Mouse (Mus musculus) cerebellum, postnatal 10 days (tissue): ENCODE data around the gene Zer1.
A peak's percentile ranks its signal among the peaks of the same experiment; 100 is the strongest.
"Not testable (repeated sequence)": the region's sequence is repeated elsewhere in the genome, so short reads cannot be mapped to it uniquely, and the experiment has no call there.

Experiments
- DNase-seq, 2 experiments: peaks; one replicate each; pipeline ENCODE4 v3.0.0; 2021; ENCODE audit warnings: mixed read lengths in 2 of 2

The Zer1 gene

DNA sequence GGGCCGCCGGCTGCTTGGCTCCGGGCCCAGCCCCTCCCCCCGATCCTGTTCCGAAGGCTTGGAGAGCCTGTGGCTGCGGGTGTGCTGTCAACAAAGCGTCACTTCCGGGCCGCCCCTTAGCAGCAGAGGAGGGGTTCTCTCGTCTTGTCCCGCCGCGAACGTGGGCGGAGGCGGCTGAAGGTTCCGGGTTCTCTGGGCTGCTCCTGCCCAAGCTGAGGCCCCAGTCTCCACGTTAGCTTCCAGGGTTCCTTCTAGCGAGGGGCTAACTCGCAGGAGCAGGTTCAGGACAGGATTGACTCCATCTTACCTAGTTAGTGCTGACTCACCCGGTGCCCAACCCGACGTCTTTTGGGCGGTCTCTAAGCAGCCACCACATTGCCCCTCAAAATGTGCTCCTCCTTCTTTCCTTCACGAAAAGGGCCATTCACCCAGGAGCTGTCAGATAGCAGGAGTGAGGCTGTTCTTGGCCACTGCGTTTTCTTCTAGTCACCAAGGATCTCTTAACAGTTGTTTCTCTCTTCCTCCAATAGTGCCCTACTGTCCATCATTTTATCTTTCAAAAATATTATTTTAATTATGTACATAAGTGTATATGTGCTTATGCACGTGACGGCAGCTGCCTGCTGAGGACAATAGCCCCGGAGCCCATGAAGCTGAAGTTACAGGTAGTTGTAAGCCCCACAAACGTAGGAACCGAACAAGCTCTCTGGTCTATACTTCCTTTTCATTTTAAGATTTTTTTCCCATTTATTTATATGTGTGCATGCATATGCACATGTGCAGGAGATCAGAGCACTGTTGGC, at the start of gene Zer1:
Zer1 (minus strand) TSS at position 114 of the 803 bp plus-strand sequence.
- peak; percentile 99 for DNase-seq

DNA sequence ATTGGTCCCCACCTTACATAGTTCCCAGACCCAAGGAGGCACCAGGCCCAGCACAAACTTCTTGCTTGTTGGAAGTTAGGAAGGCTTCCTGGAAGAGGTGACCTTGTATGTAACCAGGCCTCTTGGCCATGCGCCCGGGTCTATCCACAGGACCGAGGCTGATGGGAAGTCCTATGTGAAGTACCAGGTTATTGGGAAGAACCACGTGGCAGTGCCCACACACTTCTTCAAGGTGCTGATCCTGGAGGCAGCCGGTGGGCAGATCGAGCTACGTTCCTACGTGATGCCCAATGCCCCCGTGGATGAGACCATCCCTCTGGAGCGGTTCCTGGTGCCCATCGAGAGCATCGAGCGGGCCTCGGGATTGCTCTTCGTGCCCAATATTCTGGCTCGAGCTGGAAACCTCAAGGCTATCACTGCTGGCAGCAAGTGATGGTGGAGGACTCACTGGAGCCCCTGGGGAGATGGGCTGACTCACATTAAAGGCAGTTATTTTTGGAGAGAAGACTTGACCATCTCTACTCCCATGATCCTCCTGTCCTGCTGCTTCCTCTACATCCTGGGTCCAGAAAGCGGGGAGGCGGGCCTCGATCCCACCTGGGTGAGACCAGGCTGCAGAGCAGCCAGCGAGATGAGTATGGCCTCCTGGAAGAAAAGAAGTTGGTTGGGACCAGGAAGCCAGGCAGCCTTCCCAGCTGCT, 49.3 kb upstream of the Zer1 start:
- peak in 1 of 2 experiments; percentile 31 for DNase-seq

DNA sequence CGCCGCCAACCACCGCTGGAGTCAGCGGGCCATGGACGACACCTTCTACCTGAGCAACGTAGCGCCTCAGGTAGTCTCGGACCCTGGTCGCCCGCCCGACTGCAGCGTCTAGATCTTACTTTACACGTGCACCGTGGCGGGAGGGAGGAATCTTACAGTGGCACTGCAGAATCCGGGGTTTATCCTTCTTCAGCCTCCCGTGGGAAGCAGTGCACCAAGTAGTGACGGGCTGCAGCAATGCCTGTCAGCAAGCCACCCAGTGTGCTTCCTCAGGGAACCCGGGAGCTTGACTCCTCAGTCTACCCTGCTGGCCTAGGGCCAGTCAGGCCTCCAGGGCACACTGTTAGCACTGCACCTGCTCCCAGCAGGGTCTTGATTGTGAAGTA, 47.6 kb upstream of the Zer1 start:
- no peak for DNase-seq

DNA sequence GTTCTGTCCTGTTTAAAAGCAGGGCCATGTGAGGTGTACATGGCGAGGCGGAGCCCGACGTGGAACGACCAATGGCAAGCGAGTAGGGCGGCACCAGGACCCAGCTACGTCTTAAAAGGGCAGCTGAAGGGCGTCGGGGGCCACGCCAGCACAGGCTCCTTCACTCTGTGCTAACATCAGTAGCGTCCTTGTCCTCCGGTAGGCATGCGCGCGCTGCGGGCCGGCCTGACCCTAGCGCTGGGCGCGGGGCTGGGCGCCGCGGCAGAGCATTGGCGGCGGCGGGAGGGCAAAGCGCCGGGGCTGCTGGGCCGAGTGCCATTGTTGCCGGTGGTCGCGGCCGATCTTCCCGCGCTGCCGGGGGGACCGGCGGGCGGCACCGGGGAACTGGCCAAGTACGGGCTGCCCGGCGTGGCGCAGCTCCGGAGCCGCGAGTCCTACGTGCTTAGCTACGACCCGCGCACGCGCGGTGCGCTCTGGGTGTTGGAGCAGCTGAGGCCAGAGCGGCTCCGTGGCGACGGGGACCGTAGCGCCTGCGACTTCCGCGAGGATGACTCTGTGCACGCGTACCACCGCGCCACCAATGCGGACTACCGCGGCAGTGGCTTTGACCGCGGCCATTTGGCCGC, 47.1 kb upstream of the Zer1 start, which contains the start of gene Endog:
Endog (plus strand) TSS at position 123 of the 626 bp plus-strand sequence.
- DNase-seq = peak; percentile 91 to 94

DNA sequence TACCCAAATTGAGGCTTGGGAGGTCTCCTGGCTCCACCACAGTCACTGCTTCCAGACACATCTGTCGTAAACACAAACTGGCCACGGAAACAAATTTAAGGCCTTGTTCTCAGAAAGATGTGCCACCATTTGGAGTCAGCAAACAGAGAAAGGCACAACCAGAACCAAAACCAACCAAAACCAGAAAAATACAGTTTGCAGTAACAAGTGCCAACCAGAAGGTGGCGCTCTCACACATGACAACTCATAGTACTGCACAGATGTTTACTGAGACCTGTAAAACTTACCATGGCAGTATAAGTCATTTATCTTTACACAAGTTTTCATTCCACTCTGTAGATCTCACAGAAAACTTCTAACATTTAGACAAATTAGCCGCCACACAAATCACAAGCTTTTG, 42.3 kb upstream of the Zer1 start:
- DNase-seq = no peak

DNA sequence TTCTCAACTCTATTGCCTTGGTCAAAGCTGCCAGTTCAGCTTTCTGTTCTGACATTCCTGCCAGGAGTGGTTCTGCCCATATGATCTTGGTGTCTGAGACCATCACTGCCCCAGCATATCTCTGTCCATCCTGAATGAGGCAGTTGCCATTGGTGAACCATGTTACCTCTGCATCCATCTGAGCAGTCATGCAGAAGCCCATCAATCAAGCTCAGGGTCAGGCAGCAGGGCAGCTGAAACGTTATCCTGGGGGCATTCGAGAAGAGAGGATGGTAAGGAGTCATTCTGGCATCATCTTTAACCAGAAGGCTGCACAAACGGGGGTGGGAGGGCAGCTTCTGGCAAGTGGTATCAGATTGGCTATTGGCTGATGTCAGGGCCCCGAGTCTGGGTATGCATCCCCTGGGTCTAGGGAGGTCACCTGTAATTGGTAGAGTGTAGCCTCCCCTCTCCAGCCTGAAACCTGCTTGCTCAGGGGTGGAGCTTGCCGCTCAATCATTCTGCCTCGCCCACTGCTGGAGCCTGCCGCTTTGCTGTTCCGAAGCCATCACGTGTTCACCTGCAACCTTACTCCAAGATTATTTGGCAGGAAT, 40.1 kb upstream of the Zer1 start:
- DNase-seq = peak in 1 of 2 experiments; percentile 33

- peak; percentile 59 to 70 for DNase-seq
Observed at GRCm38 (mm10) chr2:30161809-30162208, 37.4 kb upstream of the Zer1 start.

- DNase-seq = peak in 1 of 2 experiments; percentile 19
Observed at GRCm38 (mm10) chr2:30159871-30160270, 35.5 kb upstream of the Zer1 start.

GRCm38 (mm10) chr2:30152616-30153015, 28.2 kb upstream of the Zer1 start:
- peak in 1 of 2 experiments; percentile 19 for DNase-seq

- DNase-seq = no peak
Observed at GRCm38 (mm10) chr2:30151840-30152239, 27.5 kb upstream of the Zer1 start.

GRCm38 (mm10) chr2:30147466-30147865, 23.1 kb upstream of the Zer1 start:
- DNase-seq = no peak

- no peak for DNase-seq
Observed at GRCm38 (mm10) chr2:30144436-30144835, 20.1 kb upstream of the Zer1 start.

DNA sequence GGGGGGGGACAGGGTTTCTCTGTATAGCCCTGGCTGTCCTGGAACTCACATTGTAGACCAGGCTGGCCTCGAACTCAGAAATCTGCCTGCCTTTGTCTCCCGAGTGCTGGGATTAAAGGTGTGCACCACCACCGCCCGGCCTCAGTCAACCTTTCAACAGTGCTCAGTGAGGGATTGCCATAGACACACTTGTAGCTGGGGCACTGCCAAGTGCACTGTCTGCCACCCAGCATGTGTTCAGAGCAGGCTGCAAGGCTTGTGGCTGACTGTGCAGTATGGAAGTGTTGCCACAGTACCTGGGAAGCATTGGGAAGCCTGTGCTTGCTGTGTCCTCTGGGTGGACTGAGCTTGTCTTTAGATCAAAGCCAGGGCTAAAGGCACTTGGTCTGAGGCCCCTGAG, 15.6 kb upstream of the Zer1 start:
- peak in 1 of 2 experiments; percentile 65 for DNase-seq

DNA sequence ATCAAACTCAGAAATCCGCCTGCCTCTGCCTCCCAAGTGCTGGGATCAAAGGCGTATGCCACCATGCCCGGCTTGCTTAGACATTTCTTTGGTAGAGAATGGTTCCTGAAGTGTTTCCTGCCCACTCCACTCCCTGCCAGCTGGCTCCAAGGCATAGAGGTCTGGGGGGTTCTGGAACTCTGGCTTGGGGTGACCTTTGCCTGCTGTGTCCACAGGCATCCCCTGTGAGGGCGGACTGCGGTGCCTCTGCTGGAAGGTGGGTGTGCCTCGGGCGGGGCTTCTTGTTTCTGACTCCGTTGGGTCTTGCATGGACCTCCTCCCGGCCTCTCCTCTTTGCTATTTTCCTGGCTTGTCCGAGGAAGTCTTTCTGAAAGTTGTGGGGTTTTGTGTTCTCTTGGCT, 12.1 kb upstream of the Zer1 start:
- DNase-seq = no peak

- no peak for DNase-seq
Observed at GRCm38 (mm10) chr2:30134928-30135620, 10.7 kb upstream of the Zer1 start.

DNA sequence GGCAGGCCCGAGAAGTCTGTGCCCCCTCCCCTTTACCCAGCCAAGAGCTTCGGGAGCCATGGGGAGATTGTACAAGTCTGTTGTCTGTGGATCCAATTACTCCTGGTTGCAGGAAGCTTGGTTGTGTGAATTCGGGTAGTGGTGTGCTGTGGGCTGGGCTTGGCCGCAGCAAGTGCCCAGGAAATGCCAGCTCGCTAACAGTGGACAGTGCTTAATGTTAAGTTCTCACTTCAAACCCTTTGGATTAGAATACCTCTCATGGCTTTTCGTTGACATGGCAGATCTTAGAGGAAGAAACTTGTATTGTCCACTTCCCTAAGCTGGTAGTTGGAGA, 10.0 kb upstream of the Zer1 start:
- no peak for DNase-seq

DNA sequence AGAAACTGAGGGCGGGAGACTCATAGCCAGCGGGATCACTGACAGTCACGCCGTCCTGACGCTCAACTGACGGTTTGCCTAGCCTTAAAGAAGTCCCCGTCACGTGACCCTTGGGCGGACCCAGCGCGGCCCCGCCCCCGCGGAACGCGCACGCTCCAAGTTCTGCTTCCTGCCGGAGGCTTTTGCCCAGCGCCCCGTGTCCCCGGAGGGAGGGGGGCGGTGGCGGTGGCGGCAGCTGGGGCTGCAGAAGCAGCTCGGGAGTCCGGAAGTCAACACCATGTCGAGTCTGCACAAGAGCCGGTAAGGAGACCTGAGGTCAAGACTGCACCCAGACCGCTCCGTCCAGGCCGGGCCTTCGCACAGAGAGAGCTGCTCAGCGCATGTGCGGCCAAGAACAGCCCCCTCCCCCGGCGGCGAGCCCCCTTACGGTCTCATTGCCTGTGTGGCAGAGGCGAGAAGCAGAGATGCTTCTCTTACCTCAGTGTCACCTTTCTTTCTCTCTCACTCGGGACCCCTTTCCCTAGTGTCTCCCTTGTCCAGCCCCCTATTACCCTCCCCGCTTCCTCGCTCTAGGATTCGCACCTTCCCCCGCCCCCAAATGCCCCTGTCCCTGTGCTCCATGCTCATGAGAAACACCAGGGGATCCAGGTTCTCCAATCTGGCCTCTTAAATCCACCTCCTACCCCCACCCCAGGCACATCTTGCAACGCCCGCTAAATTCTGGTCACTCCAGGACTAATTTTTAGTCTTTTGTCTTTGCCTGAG, 9.4 kb upstream of the Zer1 start, which contains the start of gene Tbc1d13:
Tbc1d13 (plus strand) TSS at position 134 of the 765 bp plus-strand sequence.
- peak; percentile 98 to 99 for DNase-seq

- no peak for DNase-seq
Observed at GRCm38 (mm10) chr2:30132801-30133612, 8.6 kb upstream of the Zer1 start.

DNA sequence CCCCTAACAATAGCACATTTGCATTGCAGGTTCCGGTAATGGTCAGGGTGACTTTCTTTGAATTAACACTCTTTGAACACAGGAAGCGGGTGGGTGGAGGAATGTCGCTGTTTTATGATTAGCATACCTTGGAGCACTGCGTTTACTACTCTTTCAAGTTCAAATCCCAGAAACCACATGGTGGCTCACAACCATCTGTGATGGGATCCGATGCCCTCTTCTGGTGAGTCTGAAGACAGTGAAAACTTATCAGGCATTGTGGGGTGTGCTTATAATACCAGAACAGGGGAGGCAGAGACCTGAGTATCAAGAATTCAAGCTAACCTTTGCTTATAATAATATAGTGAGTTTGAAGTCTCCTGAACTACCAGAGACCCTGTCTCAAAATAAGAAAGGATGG, 6.9 kb upstream of the Zer1 start:
- DNase-seq = not testable (repeated sequence)

- DNase-seq = no peak
Observed at GRCm38 (mm10) chr2:30130156-30130555, 5.8 kb upstream of the Zer1 start.

DNA sequence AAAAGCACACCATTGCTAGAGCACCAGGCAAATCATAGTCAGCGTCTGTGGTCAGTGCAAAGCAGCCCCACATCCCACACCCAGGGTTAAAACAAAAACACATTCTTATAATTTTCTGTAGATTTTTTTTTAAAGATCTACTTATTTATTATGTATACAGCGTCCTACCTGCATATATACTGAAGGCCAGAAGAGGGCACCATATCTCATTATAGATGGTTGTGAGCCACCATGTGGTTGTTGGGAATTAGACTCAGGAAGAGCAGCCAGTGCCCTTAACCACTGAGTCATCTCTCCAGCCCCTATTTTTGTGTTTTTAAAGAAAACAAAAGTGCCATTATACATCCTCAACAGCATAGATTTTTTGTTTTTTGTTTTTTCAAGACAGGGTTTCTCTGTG, 4.4 kb upstream of the Zer1 start:
- peak; percentile 62 to 69 for DNase-seq
